Comparison of ENCODE assay signal across 17 mouse cellular contexts in the genomic region with DNA sequence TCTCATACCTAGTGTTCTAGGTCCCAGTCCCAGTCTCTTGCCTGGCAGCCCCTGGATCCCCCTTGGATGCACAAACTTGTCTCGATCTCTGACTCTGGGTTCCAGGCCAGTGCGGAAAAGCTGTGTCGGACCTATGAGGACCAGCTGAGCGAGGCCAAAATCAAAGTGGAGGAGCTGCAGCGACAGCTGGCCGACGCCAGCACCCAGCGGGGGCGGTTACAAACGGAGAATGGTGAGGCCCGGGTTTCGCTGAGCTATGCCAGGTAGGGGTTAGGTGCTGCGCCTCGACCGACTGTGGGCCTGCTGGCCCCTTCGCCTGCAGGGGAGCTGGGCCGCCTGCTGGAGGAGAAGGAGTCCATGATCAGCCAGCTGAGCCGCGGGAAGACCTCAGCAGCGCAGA. TPM values are rescaled to one million over a fixed set of nuclear protein-coding genes. Genes with fewer than 3 reads are reported as not detected.
DNase-seq lines count a peak whose midpoint lies in the region; ATAC-seq and TF ChIP-seq lines count a peak whose summit lies in the region.
"Had no signal": no experiment of that assay in that cellular context is flagged by ENCODE, and none has a peak within 500 bp of the region (broad histone marks: within the 10 kb centered on the region; RNA-seq: fewer than 3 reads in every experiment).

No protein-coding gene starts in this region.

- H3K9me3 ChIP-seq in heart, embryonic 10.5 days, result no peaks in the 10 kb centered on the region
- H3K9me3 ChIP-seq in neural tube, embryonic 13.5 days, result no peaks in the 10 kb centered on the region
- H3K9me3 ChIP-seq in embryonic facial prominence, embryonic 13.5 days, result no peaks in the 10 kb centered on the region
- no peaks in the 10 kb centered on the region for H3K9me3 ChIP-seq in kidney, embryonic 14.5 days (ENCODE audit: control insufficient read depth, low read length)
- H3K9me3 ChIP-seq: liver, embryonic 15.5 days; stomach, embryonic 15.5 days had no signal

- DNase-seq in heart, embryonic 10.5 days (ENCODE audit: low spot score), result no peak
- DNase-seq in heart, adult 2 months, result no peak
- no peak for DNase-seq in neural tube, embryonic 10.5 days (ENCODE audit: extremely low spot score, low spot score)
- peak; percentile 30 for DNase-seq in retina, embryonic 14.5 days (ENCODE audit: low spot score)
- no peak for DNase-seq in kidney, postnatal 36 days
- DNase-seq: heart, adult 18-20 months; heart, postnatal 4 days; right cerebral cortex, postnatal 25 days had no signal

- no peak for TF ChIP-seq EP300 in heart, adult 2 months (IDR thresholded peaks at IDR 0.05; ENCODE audit: insufficient read depth, low read depth, low read length)

- no peak for TF ChIP-seq POLR2A in heart, adult 2 months (IDR thresholded peaks at IDR 0.05; ENCODE audit: insufficient read depth, low read depth, low read length)

- no peaks in the 10 kb centered on the region for H3K79me2 ChIP-seq in heart, adult 2 months (replicated peaks; ENCODE audit: control insufficient read depth, insufficient read depth, low read length)

- intact Hi-C loops in heart, adult 2 months (cut with DNase I), result no loop called here

- no peak overlapping the region for H3K9ac ChIP-seq in heart, adult 2 months (ENCODE audit: low read depth, low read length)
- 0 out of 2 replicates have a peak overlapping the region, but pooled peaks have one; percentile 34 for H3K9ac ChIP-seq in neural tube, embryonic 13.5 days
- 0 out of 2 replicates have a peak overlapping the region, but pooled peaks have one; percentile 21 for H3K9ac ChIP-seq in embryonic facial prominence, embryonic 13.5 days
- no peak overlapping the region for H3K9ac ChIP-seq in kidney, embryonic 14.5 days (ENCODE audit: low read depth, low read length)
- H3K9ac ChIP-seq: liver, embryonic 15.5 days; stomach, embryonic 15.5 days had no signal

- peak overlapping the region; percentile 48; the same call in 1 of the 2 replicates for H3K27ac ChIP-seq in heart, embryonic 10.5 days
- H3K27ac ChIP-seq in heart, adult 2 months, result no peak overlapping the region
- no peak overlapping the region for H3K27ac ChIP-seq in neural tube, embryonic 13.5 days (replicated peaks)
- H3K27ac ChIP-seq in embryonic facial prominence, embryonic 13.5 days, result no peak overlapping the region
- no peak overlapping the region for H3K27ac ChIP-seq in kidney, embryonic 14.5 days (ENCODE audit: low read depth, low read length)
- H3K27ac ChIP-seq: kidney, postnatal 0 days; liver, embryonic 15.5 days; stomach, embryonic 15.5 days had no signal

- peaks cover 73% of the 10 kb centered on the region for H3K4me1 ChIP-seq in heart, embryonic 10.5 days
- no peaks in the 10 kb centered on the region; the same call in 1 of the 2 replicates for H3K4me1 ChIP-seq in heart, adult 2 months (ENCODE audit: control insufficient read depth, insufficient read depth, low read length)
- peaks cover 36% of the 10 kb centered on the region for H3K4me1 ChIP-seq in neural tube, embryonic 13.5 days (replicated peaks)
- peaks cover 20% of the 10 kb centered on the region for H3K4me1 ChIP-seq in embryonic facial prominence, embryonic 13.5 days
- H3K4me1 ChIP-seq in kidney, embryonic 14.5 days (ENCODE audit: control insufficient read depth, insufficient read depth, low read length), result peaks cover 18% of the 10 kb centered on the region; the same call in 1 of the 2 replicates

- ATAC-seq in neural tube, embryonic 13.5 days (ENCODE audit: low read depth), result no peak
- ATAC-seq in embryonic facial prominence, embryonic 13.5 days (ENCODE audit: insufficient number of reproducible peaks, insufficient read depth, low FRiP score, low TSS enrichment, low read depth), result no peak
- ATAC-seq in kidney, embryonic 14.5 days (ENCODE audit: low FRiP score, low TSS enrichment), result no peak
- ATAC-seq: Patski had no signal

- H3K4me3 ChIP-seq in heart, embryonic 10.5 days, result no peak overlapping the region
- no peak overlapping the region for H3K4me3 ChIP-seq in heart, adult 2 months
- no peak overlapping the region for H3K4me3 ChIP-seq in neural tube, embryonic 13.5 days
- H3K4me3 ChIP-seq in embryonic facial prominence, embryonic 13.5 days, result no peak overlapping the region
- H3K4me3 ChIP-seq in kidney, embryonic 14.5 days (ENCODE audit: low read length), result no peak overlapping the region

- TF ChIP-seq CTCF in heart, adult 2 months (IDR thresholded peaks at IDR 0.05), result no peak

- H3K4me2 ChIP-seq in neural tube, embryonic 13.5 days, result no peak overlapping the region
- 0 out of 2 replicates have a peak overlapping the region, but pooled peaks have one; percentile 2 for H3K4me2 ChIP-seq in embryonic facial prominence, embryonic 13.5 days
- H3K4me2 ChIP-seq in kidney, embryonic 14.5 days (replicated peaks; ENCODE audit: low read depth, low read length), result no peak overlapping the region

- peaks cover 100% of the 10 kb centered on the region for H3K36me3 ChIP-seq in heart, embryonic 10.5 days
- H3K36me3 ChIP-seq in heart, adult 2 months (ENCODE audit: control insufficient read depth, insufficient read depth, low read length), result peaks cover 2% of the 10 kb centered on the region; the same call in 1 of the 2 replicates
- H3K36me3 ChIP-seq in neural tube, embryonic 13.5 days, result peaks cover 46% of the 10 kb centered on the region
- H3K36me3 ChIP-seq in embryonic facial prominence, embryonic 13.5 days, result peaks cover 46% of the 10 kb centered on the region
- H3K36me3 ChIP-seq in kidney, embryonic 14.5 days (ENCODE audit: control insufficient read depth, insufficient read depth, low read length), result peaks cover 21% of the 10 kb centered on the region

- 35% methylated on average over 20 of the region's 20 CpGs for WGBS in heart, embryonic 10.5 days
- 79% methylated on average over 20 of the region's 20 CpGs for WGBS in heart, adult 2 months
- whole genome bisulfite sequencing in neural tube, embryonic 13.5 days, result 23% methylated on average over 20 of the region's 20 CpGs
- WGBS in embryonic facial prominence, embryonic 13.5 days, result 26% methylated on average over 20 of the region's 20 CpGs
- WGBS in kidney, embryonic 14.5 days, result 32% methylated on average over 20 of the region's 20 CpGs

- H3K27me3 ChIP-seq in heart, embryonic 10.5 days (ENCODE audit: insufficient read depth, poor library complexity, severe bottlenecking), result peaks cover 98% of the 10 kb centered on the region
- H3K27me3 ChIP-seq in heart, adult 2 months (ENCODE audit: control insufficient read depth, insufficient read depth, low read length), result no peaks in the 10 kb centered on the region
- H3K27me3 ChIP-seq in neural tube, embryonic 13.5 days, result peaks cover 82% of the 10 kb centered on the region
- peaks cover 98% of the 10 kb centered on the region for H3K27me3 ChIP-seq in embryonic facial prominence, embryonic 13.5 days
- H3K27me3 ChIP-seq in kidney, embryonic 14.5 days (ENCODE audit: control insufficient read depth, insufficient read depth, low read length), result peaks cover 47% of the 10 kb centered on the region
- H3K27me3 ChIP-seq: Patski had no signal

RNA-seq across cellular contexts. Expression of a gene that starts 19.1 kb away (rescaled TPM):
- polyA plus RNA-seq in heart, embryonic 10.5 days (2016; fragmentation: Nextera tagmentation; extraction: Ambion mirVana), result 12.4 and 15.7 TPM in 2 replicates
- total RNA-seq in heart, adult 2 months (2021), result 10 to 100 TPM; 28.6 to 43.2 TPM
- polyA plus RNA-seq in heart, adult 2 months (2012; rRNA removed), result 38.2 and 41.6 TPM in 2 replicates
- polyA plus RNA-seq in neural tube, embryonic 13.5 days (2015; fragmentation: Nextera tagmentation; extraction: Ambion mirVana), result 0.50 and 0.90 TPM in 2 replicates
- 0.28 and 0.55 TPM in 2 replicates for polyA plus RNA-seq in embryonic facial prominence, embryonic 13.5 days (2015; fragmentation: Nextera tagmentation; extraction: Ambion mirVana)
- polyA plus RNA-seq in kidney, embryonic 14.5 days (2014; fragmentation: Nextera tagmentation; extraction: Ambion mirVana), result 0.96 and 2.1 TPM in 2 replicates
- total RNA-seq: megakaryocyte, adult 5-6 weeks; neutrophil, adult 5-6 weeks had no signal

RNA-seq across cellular contexts. Expression of a gene that starts 37.5 kb away (rescaled TPM):
- polyA plus RNA-seq in heart, embryonic 10.5 days (2016; fragmentation: Nextera tagmentation; extraction: Ambion mirVana), result 24.2 and 29.1 TPM in 2 replicates
- 10 to 100 TPM; 13.0 to 14.0 TPM for total RNA-seq in heart, adult 2 months (2021)
- 14.0 and 15.3 TPM in 2 replicates for polyA plus RNA-seq in heart, adult 2 months (2012; rRNA removed)
- 15.4 and 15.8 TPM in 2 replicates for polyA plus RNA-seq in neural tube, embryonic 13.5 days (2015; fragmentation: Nextera tagmentation; extraction: Ambion mirVana)
- 32.2 and 35.5 TPM in 2 replicates for polyA plus RNA-seq in embryonic facial prominence, embryonic 13.5 days (2015; fragmentation: Nextera tagmentation; extraction: Ambion mirVana)
- polyA plus RNA-seq in kidney, embryonic 14.5 days (2014; fragmentation: Nextera tagmentation; extraction: Ambion mirVana), result 25.0 and 29.8 TPM in 2 replicates

Comparison
In these comparisons a context has a peak if more than half of its experiments do, and no peak if none do; other contexts are left out.
1. H3K9ac ChIP-seq: peak in neural tube, embryonic 13.5 days (single experiment) and embryonic facial prominence, embryonic 13.5 days (single experiment); none in heart, adult 2 months (single experiment) and kidney, embryonic 14.5 days (single experiment).